8 mouse cellular contexts compared by ENCODE assay signal in the genomic region with DNA sequence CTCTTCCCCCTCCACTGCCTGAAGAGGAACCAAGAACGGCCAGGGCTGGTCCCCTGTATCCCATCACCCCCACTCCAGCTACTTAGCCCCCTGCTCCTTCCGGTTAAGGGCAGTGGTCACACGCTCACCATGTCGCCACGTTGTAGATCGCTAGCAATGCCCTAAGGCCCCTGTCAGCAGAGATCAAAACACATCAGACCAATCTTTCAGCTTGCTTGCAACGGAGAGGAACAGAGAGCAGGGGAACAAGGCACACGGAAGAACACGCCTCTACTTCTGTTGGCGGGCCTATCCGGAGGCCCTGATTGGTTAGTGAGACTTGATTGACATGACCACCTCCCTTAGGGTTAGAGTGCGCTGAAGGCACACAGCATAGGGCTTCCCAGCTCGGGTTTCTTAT. TPM values are rescaled to one million over a fixed set of nuclear protein-coding genes. Genes with fewer than 3 reads are reported as not detected.
DNase-seq lines count a peak whose midpoint lies in the region; ATAC-seq lines count a peak whose summit lies in the region.
"Not testable (repeated sequence)": the region's sequence is repeated elsewhere in the genome, so short reads cannot be mapped to it uniquely, and the experiment has no call there.

A gene (minus strand): TSS at position 226 of the 400 bp plus-strand sequence.

- peak within 1 kb of the TSS; percentile 56 for H3K4me3 ChIP-seq in embryonic facial prominence, embryonic 10.5 days
- H3K4me3 ChIP-seq in intestine, embryonic 16.5 days (ENCODE audit: low read length), result peak within 1 kb of the TSS; percentile 52
- H3K4me3 ChIP-seq in macrophage (ENCODE audit: inconsistent target), result peak within 1 kb of the TSS; percentile 54

- DNase-seq in adrenal gland, adult (ENCODE audit: inconsistent age in 2 of 2, low spot score in 1 of 2), result peak; percentile 70 to 83
- DNase-seq in embryonic facial prominence, embryonic 10.5 days (ENCODE audit: low spot score), result peak; percentile 41
- peak; percentile 97 for DNase-seq in heart, adult 11 months
- DNase-seq in left cerebral cortex, postnatal 10 days (ENCODE audit: extremely low spot score in 1 of 2, low spot score in 2 of 2), result peak; percentile 8 to 41
- DNase-seq in right cerebral cortex, adult 18-20 months, result peak; percentile 25
- DNase-seq in urinary bladder, adult 18-20 months (ENCODE audit: low spot score in 2 of 2), result peak; percentile 35 to 55

- H3K27me3 ChIP-seq in embryonic facial prominence, embryonic 10.5 days (replicated peaks; ENCODE audit: low read depth, poor library complexity, severe bottlenecking); intestine, embryonic 16.5 days (replicated peaks; ENCODE audit: control insufficient read depth, insufficient read depth, low read length): not testable (repeated sequence)

- not testable (repeated sequence) for H3K36me3 ChIP-seq in embryonic facial prominence, embryonic 10.5 days (replicated peaks); intestine, embryonic 16.5 days (ENCODE audit: control insufficient read depth, insufficient read depth, low read length); macrophage (ENCODE audit: inconsistent target)

- 7% methylated on average over 13 of the region's 13 CpGs for WGBS in embryonic facial prominence, embryonic 10.5 days
- 8% methylated on average over 13 of the region's 13 CpGs for WGBS in intestine, embryonic 16.5 days
- WGBS in macrophage (ENCODE audit: missing documents), result 8% methylated on average over 13 of the region's 13 CpGs

- intact Hi-C loops in left cerebral cortex, postnatal 10 days (cut with DNase I), result not testable (repeated sequence)

- H3K4me2 ChIP-seq in intestine, embryonic 16.5 days (ENCODE audit: low read depth, low read length), result peak within 1 kb of the TSS; percentile 42

- not testable (repeated sequence) for H3K4me1 ChIP-seq in embryonic facial prominence, embryonic 10.5 days; intestine, embryonic 16.5 days (ENCODE audit: control insufficient read depth, insufficient read depth, low read length)

- H3K79me2 ChIP-seq in macrophage (ENCODE audit: inconsistent target), result not testable (repeated sequence)

- H3K27ac ChIP-seq in embryonic facial prominence, embryonic 10.5 days (replicated peaks), result peak within 1 kb of the TSS; percentile 61; the same call in 1 of the 2 replicates
- H3K27ac ChIP-seq in intestine, embryonic 16.5 days (ENCODE audit: low read length), result not testable (repeated sequence)
- H3K27ac ChIP-seq in macrophage, result 0 out of 2 replicates have a peak within 1 kb of the TSS, but pooled peaks have one; percentile 10

- peaks cover 16% of the 10 kb centered on the region for H3K9me3 ChIP-seq in embryonic facial prominence, embryonic 10.5 days
- H3K9me3 ChIP-seq in intestine, embryonic 16.5 days (ENCODE audit: control insufficient read depth, low read length), result not testable (repeated sequence)

- H3K9ac ChIP-seq in intestine, embryonic 16.5 days (ENCODE audit: low read depth, low read length), result peak within 1 kb of the TSS; percentile 63

- peak; percentile 70 for ATAC-seq in intestine, embryonic 16.5 days

RNA-seq across cellular contexts. Expression of the gene that starts here (rescaled TPM):
- polyA plus RNA-seq in embryonic facial prominence, embryonic 10.5 days (2016; fragmentation: Nextera tagmentation; extraction: Ambion mirVana), result 4.1 and 4.4 TPM in 2 replicates
- 5.0 and 5.1 TPM in 2 replicates for polyA plus RNA-seq in intestine, embryonic 16.5 days (2015; fragmentation: Nextera tagmentation; extraction: Ambion mirVana)
- total RNA-seq in left cerebral cortex, postnatal 10 days (2021), result 1 to 10 TPM; 1.7 TPM
- 10 to 100 TPM in 3 of 26 experiments, 1 to 10 TPM in 19, under 1 TPM in 3, not detected in 1; 0.36 to 10.3 (median 4.4) TPM for total RNA-seq in macrophage (2018; cell fraction: chromatin; rRNA removed)
- 1 to 10 TPM in 20 of 26 experiments, under 1 TPM in 6; 0.33 to 3.7 (median 1.9) TPM for total RNA-seq in macrophage (2018; cell fraction: cytosol; rRNA removed)
- 1 to 10 TPM in 17 of 26 experiments, under 1 TPM in 8, not detected in 1; 0.24 to 8.8 (median 1.7) TPM for total RNA-seq in macrophage (2018; cell fraction: nucleus; rRNA removed)
- polyA plus RNA-seq in macrophage (2018), result 2.1 to 7.0 TPM (median 3.7 TPM) in 3 replicates

Comparison
In these comparisons a context has a peak if more than half of its experiments do, and no peak if none do; other contexts are left out.
1. DNase-seq: peak in every context shown above with its lines; median percentile 97 in heart, adult 11 months; 76 in adrenal gland, adult; 45 in urinary bladder, adult 18-20 months; 41 in embryonic facial prominence, embryonic 10.5 days; 25 in right cerebral cortex, adult 18-20 months; 24 in left cerebral cortex, postnatal 10 days.